Mouse (Mus musculus) E14TG2a.4 (cell line): ENCODE results near the gene Hdlbp.

ENCODE experiments used
- CTCF ChIP-seq: conservative IDR thresholded peaks from 2 replicates; pipeline ENCODE4 v1.5.1; 2014; ENCODE audit warnings: low read length
- NANOG ChIP-seq: IDR thresholded peaks from 2 replicates; pipeline ENCODE4 v1.6.1; 2014; ENCODE audit warnings: borderline replicate concordance, low read length, mixed read lengths
- POU5F1 ChIP-seq: IDR thresholded peaks from 2 replicates; pipeline ENCODE4 v1.6.1; 2014; ENCODE audit warnings: low read length, borderline replicate concordance

GRCm38 (mm10) chr1:93401191-93402052 lies 77.2 kb downstream of the Hdlbp start:
- TF ChIP-seq NANOG (no peak), CTCF (no peak), POU5F1 (no peak)
